In the genomic region with DNA sequence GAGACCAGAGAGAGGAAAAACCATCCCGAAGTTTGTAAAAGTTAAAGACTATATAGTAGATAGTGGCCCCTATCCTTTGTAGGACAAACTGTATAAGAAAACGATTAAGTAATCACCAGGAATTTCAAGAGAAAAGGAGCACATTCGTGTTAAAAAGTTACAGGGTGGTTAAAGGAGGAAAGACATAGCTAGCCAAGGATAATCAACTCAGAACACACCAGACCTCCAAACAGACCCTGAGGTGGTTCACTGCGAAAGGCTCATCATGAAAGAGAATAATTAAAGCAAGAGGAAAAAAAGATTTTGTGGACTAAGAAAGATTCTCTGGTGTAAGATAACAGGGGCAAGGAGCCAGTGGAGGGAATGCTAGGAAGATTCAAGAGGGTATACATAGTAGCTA, we compare ENCODE assay signal across 9 mouse cellular contexts. TPM values are rescaled to one million over a fixed set of nuclear protein-coding genes. Genes with fewer than 3 reads are reported as not detected.
DNase-seq lines count a peak whose midpoint lies in the region; ATAC-seq and TF ChIP-seq lines count a peak whose summit lies in the region.
"Had no signal": no experiment of that assay in that cellular context is flagged by ENCODE, and none has a peak within 500 bp of the region (broad histone marks: within the 10 kb centered on the region; RNA-seq: fewer than 3 reads in every experiment).

No protein-coding gene starts in this region.

- H3K4me2 ChIP-seq in limb, embryonic 15.5 days = peak overlapping the region; percentile 69
- peak overlapping the region; percentile 64 for H3K4me2 ChIP-seq in stomach, embryonic 16.5 days (ENCODE audit: low read depth, low read length)

- peak overlapping the region; percentile 54 for H3K9ac ChIP-seq in limb, embryonic 15.5 days
- H3K9ac ChIP-seq in stomach, embryonic 16.5 days (ENCODE audit: low read length) = peak overlapping the region; percentile 80

- no peak overlapping the region for H3K27ac ChIP-seq in cerebellum, adult 2 months (ENCODE audit: insufficient read depth, low read length)
- H3K27ac ChIP-seq in limb, embryonic 15.5 days = 0 out of 2 replicates have a peak overlapping the region, but pooled peaks have one; percentile 51
- peak overlapping the region; percentile 15; the same call in 1 of the 2 replicates for H3K27ac ChIP-seq in stomach, embryonic 16.5 days (ENCODE audit: low read length)

- H3K4me3 ChIP-seq in cerebellum, adult 2 months (replicated peaks; ENCODE audit: insufficient read depth, low read depth, low read length) = peak overlapping the region; percentile 68
- H3K4me3 ChIP-seq in megakaryocyte, embryonic 14.5 days (replicated peaks) = peak overlapping the region; percentile 94
- peak overlapping the region; percentile 55 for H3K4me3 ChIP-seq in limb, embryonic 15.5 days
- peak overlapping the region; percentile 63 for H3K4me3 ChIP-seq in stomach, embryonic 16.5 days (replicated peaks; ENCODE audit: low read length)

- no peak for TF ChIP-seq POLR2A in cerebellum, adult 2 months (IDR thresholded peaks at IDR 0.05; ENCODE audit: borderline replicate concordance, insufficient read depth, low read length)

- H3K27me3 ChIP-seq in cerebellum, adult 2 months (ENCODE audit: control insufficient read depth, insufficient read depth, low read length) = no peaks in the 10 kb centered on the region
- no peaks in the 10 kb centered on the region for H3K27me3 ChIP-seq in megakaryocyte, embryonic 14.5 days (replicated peaks)
- H3K27me3 ChIP-seq in limb, embryonic 15.5 days = no peaks in the 10 kb centered on the region
- no peaks in the 10 kb centered on the region for H3K27me3 ChIP-seq in stomach, embryonic 16.5 days (ENCODE audit: control insufficient read depth, insufficient read depth, low read length)

- peaks cover 39% of the 10 kb centered on the region for H3K36me3 ChIP-seq in megakaryocyte, embryonic 14.5 days (replicated peaks; ENCODE audit: low read length)
- H3K36me3 ChIP-seq in limb, embryonic 15.5 days = peaks cover 23% of the 10 kb centered on the region
- no peaks in the 10 kb centered on the region for H3K36me3 ChIP-seq in stomach, embryonic 16.5 days (ENCODE audit: control insufficient read depth, insufficient read depth, low read length)

- DNase-seq in cerebellum, adult 2 months = no peak
- DNase-seq in cerebellum, adult 8-10 months = no peak
- no peak for DNase-seq in cerebellum, postnatal 14 days
- DNase-seq in embryo, embryonic 10.5 days (ENCODE audit: low spot score) = no peak
- DNase-seq: thymus, postnatal 25 days had no signal

- no peak for ATAC-seq in megakaryocyte, adult 5-6 weeks (ENCODE audit: poor library complexity, severe bottlenecking)
- ATAC-seq in limb, embryonic 15.5 days (ENCODE audit: insufficient number of reproducible peaks, low FRiP score, low TSS enrichment, low read depth) = no peak
- ATAC-seq in stomach, embryonic 16.5 days (ENCODE audit: insufficient read depth, low FRiP score) = no peak

- no peak for TF ChIP-seq CTCF in cerebellum, adult 2 months (IDR thresholded peaks at IDR 0.05; ENCODE audit: borderline replicate concordance, insufficient read depth, low read depth, low read length)

- 62% methylated on average over 4 of the region's 4 CpGs for WGBS in cerebellum, adult 2 months
- WGBS in limb, embryonic 15.5 days = 57% methylated on average over 4 of the region's 4 CpGs
- 53% methylated on average over 4 of the region's 4 CpGs for WGBS in stomach, embryonic 16.5 days

- H3K4me1 ChIP-seq in cerebellum, adult 2 months (ENCODE audit: control insufficient read depth, insufficient read depth, low read length) = no peaks in the 10 kb centered on the region
- peaks cover 36% of the 10 kb centered on the region for H3K4me1 ChIP-seq in megakaryocyte, embryonic 14.5 days
- H3K4me1 ChIP-seq in limb, embryonic 15.5 days = peaks cover 12% of the 10 kb centered on the region
- peaks cover 7% of the 10 kb centered on the region for H3K4me1 ChIP-seq in stomach, embryonic 16.5 days (ENCODE audit: control insufficient read depth, insufficient read depth, low read length)

- H3K9me3 ChIP-seq in megakaryocyte, embryonic 14.5 days = no peaks in the 10 kb centered on the region
- no peaks in the 10 kb centered on the region for H3K9me3 ChIP-seq in limb, embryonic 15.5 days
- H3K9me3 ChIP-seq in stomach, embryonic 16.5 days (replicated peaks; ENCODE audit: control insufficient read depth, low read length) = no peaks in the 10 kb centered on the region

RNA-seq across cellular contexts. Expression of gene Podn, which starts 26.0 kb away (rescaled TPM):
- 1.0 and 1.8 TPM in 2 replicates for polyA plus RNA-seq in cerebellum, adult 2 months (2012; rRNA removed)
- polyA plus RNA-seq in megakaryocyte, embryonic 14.5 days (2012; ENCODE audit: insufficient read depth, low replicate concordance) = not detected in 2 replicates
- not detected in 2 replicates for total RNA-seq in megakaryocyte, adult 5-6 weeks (2015)
- total RNA-seq in megakaryocyte, adult 5-6 weeks (2017) = not detected in 2 replicates
- polyA plus RNA-seq in limb, embryonic 15.5 days (2015; fragmentation: Nextera tagmentation; extraction: Ambion mirVana) = 2.2 and 3.5 TPM in 2 replicates
- polyA plus RNA-seq in stomach, embryonic 16.5 days (2015; fragmentation: Nextera tagmentation; extraction: Ambion mirVana) = 1.2 and 2.4 TPM in 2 replicates
